Mouse (Mus musculus): ENCODE results near the gene Pigf.
"Not testable (repeated sequence)": the region's sequence is repeated elsewhere in the genome, so short reads cannot be mapped to it uniquely, and the experiment has no call there.

Pigf gene

DNA sequence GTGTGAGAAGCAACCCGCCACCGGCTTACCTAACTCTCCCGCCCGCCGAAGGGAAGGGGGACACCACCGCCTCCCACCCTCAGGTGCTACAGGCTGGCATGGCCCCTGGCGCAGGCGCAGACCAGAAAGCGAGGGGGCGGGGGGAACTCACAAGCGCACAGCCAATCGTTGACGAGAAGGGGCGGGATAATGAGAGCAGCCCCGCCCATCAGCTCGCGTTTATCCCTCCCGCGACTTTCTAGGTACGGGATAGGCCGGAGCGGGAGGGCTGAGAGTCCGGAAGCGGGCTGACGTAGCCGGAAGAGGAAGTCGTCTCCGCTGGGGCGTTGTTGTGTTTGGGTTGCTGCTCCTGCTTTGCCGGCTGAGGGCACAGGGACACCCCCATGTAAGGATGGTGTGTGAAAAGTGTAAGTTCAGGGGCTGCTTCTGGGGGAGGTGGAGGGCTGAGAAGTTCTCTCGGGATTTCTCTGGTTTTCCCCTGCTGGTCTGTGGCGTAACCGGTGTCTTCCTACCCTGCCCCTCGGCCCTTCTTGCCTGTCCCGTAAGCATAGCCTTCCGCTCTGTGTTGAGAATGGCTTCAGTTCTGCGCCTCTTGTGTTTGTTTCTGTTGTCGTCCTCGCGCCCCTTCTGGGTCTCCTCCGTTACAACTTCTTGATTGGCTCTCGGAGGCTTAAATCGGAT is at the start of gene Pigf, which contains the start of gene Cript:
TSS of gene Pigf (minus strand) at position 138 of the 681 bp plus-strand sequence.
TSS of gene Cript (plus strand) at position 282 of the 681 bp plus-strand sequence.
- peak; percentile 98 for DNase-seq

DNA sequence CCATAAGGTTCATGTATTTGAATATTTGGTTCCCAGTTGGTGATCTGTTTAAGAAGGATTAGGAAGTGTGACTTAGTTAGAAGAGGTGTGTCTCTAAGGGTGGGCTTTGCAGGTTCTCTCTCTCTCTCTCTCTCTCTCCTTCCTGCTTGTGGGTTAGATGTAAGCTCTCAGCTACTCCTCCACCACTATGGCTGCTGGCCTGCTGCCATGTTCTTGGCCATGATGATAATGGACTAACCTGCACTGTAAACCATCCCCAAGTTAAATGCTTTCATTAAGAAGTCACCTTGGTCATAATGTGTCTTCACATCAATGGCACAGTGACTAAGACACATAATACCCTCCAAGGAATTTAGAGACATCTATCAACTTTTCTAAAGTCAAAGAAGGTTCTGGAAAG is 48.3 kb upstream of the Pigf start:
- DNase-seq, result no peak

DNA sequence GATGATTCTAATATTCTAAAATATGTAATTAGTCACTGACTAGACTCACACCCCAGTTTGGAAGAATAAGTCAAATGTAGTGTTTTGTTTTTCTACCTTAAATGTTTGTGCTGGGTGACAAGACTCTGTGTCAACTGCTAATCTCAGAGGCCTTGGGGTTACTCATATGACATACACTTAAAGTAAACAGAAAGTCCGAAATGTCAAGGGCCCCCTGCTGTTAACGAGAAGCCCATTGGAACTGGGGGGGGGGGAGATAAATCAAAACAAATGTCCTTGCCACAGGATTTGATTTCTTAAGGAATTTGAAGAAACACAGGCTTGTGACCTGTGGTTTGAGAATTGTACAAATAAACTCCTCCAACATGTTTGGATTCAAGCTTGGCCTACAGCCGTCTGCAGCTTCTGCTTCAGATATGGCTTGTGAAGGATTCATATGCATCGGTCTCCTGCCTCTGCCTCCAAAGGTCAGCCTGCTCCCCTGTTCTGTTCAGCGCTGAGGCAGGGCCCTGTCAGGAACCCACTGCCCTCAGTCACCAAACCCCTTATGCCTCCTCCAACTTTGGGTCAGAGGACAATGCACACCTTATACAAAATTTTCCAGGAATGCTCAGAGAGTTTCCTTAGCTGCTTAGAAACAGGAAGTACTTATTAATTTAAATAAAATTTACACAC is 47.7 kb upstream of the Pigf start:
- DNase-seq, result no peak

DNA sequence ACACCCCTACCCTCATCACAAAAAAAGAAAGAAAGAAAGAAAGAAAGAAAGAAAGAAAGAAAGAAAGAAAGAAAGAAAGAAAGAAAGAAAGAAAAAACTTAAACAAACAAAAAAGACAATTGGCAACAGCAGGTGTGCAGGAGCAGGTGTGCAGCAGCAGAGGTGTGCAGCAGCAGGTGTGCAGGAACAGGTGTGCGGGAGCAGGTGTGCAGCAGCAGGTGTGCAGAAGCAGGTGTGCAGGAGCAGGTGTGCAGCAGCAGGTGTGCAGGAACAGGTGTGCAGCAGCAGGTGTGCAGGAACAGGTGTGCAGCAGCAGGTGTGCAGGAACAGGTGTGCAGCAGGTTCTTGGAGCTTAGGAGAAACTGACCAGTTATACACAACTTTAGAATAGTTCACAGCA is 47.0 kb upstream of the Pigf start:
- DNase-seq, result not testable (repeated sequence)

DNA sequence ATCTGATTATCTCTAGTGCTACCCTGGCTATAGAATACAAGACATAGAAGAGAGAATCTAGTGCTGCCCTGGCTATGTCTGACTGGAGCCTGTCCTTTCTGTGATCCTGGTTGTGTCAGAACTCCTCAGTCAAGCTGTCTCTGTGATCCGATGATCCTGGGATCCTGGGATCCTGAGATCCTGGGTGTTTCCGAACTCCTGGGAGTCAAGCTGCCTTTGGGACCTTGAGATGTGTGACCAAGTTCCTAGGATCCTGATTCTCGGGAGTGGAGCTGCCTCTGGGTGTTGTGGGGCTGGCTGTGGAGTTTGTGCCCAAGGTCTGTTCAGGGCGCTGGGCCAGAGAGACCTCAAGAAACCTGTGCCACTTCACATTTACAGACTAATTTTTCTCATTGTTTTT is 43.8 kb upstream of the Pigf start:
- DNase-seq, result no peak

DNA sequence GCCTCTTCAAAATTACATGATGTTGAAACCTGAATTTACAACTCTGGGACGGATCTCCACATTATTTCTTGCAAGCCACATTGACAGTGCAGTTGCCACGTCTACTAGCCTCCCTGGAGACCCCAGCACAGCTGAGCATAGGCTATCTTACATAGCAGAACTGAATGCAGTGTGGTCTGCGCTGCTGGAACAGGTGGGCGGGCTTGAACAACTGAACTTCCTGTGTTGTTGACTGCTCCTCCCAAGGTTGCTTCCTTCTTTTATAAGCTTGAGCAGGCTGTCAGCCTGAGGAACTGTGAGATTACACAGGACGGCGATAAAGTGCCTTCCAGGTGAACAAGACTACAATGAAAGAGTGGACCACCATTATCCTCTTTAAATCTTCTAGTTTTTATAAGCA is 38.8 kb upstream of the Pigf start:
- DNase-seq, result peak; percentile 18

DNA sequence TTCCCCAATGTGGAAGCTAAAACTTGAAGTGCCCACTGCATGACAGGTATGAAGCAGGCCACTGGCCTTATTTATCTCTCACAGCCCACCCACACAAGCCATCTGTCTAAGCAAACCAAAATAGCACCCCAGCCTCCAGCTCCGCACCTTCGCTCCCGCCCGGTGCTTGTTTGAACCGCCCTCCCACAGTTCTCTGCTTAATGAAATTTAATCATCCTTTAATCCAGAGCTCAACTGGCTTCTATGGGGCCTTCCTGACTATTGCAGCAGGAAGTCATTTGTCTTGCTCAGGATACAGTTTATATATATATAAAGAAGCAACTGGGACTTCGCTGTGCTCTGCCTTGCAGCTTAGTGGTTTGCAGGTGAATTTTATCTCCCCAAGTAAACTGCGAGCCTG is 38.3 kb upstream of the Pigf start:
- DNase-seq, result no peak

DNA sequence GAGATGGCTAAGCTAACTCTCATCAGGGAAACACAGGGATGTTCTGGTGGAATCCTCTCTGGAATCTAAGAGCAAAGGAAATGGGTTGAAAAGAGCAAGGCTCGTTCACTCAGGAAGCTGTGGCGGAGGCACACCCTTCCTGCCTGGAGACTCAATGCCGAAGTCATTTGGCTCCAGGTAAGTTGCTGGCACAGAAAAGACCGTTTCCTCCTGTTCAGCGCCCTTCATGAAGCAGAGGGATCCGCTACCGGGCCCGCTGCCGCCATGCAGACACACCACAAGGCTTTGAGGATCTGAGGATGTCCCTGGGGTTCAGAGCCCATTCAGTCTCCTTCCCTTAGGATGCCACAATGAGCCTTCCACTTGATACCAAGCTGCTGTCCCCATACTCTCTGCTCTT is 37.4 kb upstream of the Pigf start:
- no peak for DNase-seq

DNA sequence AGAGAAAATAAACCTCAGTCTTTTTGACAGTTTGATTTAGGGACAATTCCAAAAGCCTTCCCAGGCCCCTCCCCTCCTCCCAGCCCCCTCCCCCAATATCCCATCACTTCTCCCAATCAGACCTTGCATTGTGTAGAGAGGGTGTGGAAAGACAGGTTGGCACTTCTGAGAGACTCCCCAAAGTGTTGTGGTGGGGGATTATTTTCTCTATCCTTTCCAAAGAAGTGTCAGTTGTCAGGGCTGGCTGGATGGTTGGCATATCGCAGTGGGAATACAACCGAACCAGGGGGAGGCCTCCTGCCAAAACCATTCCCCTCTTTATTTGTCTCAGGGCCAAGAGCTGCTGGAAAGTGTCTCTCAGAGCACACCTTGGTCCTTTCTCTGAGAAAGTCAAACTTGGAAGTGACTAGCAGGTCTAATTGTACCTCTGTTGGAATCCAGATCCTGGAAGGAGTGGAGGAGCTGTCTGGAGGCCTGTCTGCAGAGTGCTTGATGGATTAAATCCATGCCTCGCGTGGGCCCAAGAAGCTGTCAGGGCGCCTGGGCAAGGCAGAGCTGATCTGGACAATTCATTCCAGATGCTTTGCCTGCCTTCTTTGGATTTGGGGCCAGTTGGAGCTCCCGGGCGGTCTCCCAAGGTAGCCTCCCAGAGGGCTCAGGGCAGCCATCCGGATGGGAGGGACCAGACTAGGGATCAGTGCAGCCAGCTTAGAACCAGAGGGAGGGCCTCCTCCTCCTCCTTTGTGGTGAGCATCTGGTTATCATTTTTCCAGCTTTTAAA is 32.5 kb upstream of the Pigf start:
- DNase-seq, result peak; percentile 34

DNA sequence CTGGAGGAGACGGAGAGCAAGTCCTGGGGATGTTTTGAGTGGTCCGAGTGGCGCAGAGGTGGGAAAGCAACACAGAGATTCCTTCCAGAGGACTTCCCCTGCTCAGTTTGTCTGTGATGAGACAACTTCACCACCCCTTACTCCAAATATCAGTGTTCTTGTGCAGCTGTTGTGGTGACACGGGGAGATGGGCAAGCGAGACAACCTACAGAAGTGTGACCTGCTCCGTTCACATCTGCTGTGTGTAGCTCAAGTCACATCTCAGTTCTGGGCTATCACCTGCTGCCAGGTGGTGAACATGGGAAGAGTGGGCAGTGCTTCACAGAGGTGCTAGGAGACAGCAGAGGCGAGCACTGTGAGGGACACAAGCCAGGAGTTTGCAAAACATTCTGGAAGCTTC is 31.6 kb upstream of the Pigf start:
- DNase-seq, result no peak

DNA sequence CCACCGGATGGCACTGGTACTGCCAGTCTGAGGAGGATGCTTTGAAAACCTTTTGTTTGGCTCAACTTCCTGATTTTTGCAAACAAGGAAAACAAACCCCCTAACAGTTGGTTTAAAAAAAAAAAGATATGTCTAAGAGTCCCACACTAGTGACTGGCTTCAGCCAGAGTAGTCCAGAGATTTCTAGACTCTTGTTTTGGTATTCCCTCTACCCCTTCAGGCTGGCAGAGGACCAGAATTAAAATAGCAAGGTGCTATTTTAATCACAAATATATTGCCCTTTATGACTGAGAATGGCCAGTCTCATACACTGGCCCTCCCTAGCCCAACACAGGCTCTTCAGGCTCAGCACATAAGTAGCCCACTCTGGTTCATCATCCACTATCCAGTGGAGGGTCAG is 30.5 kb upstream of the Pigf start:
- no peak for DNase-seq

DNA sequence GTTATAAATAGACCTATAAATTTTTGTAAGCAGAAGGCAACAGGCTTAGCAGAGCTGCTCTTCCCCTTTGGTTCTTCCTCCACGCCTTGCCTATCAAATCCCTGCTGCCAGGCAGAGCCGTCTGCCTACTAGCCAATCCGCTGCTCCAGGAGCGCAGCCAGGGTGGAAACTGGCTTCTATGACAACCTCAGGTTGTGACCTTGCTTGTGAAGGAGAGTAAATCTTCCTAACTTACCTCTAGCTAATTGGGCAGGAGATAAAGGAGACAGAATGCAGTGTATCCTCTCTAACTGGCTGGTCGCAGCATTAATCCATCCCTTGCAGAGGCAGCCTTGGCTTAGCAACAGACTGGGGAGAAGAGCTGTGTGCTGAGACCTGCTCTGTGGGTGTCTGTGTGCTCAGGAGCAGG is 29.8 kb upstream of the Pigf start:
- DNase-seq, result peak; percentile 22

DNA sequence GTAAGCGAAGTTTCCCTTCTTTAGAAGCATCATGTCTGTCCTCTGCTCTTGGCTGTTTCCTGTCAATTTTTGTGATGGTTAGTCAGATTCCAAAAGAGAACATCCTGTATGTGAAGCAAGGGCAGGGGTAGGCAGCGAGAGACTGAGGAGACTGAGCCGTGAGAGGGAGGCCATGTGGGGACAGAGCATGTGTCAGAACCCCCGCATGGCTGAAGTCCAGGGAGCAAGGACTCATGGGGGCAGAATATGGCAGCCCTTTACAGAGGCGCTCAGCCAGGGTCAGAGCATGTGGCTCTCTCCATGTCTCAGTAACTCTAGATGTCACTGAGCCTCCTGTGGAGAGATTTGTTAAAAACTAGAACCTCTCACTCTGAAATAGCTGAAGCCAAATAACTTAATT is 28.7 kb upstream of the Pigf start:
- DNase-seq, result no peak

DNA sequence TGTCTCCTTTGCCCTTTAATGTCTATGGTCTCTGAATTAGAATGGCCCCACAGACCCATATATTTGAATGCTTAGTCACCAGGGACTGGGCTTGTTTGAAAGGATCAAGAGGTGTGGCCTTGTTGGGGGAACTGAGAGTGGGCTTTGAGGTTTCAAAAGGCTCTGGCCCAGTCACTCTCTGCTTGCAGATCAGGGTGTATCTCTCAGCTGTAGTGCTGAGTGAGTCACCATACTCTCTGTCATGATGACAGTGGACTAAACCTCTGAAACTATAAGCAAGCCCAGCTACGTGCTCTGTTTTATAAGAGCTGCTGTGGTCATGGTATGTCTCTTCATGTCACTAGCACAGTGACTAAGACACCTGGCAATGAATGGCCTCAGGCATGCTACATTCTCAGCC is 27.2 kb upstream of the Pigf start:
- no peak for DNase-seq

DNA sequence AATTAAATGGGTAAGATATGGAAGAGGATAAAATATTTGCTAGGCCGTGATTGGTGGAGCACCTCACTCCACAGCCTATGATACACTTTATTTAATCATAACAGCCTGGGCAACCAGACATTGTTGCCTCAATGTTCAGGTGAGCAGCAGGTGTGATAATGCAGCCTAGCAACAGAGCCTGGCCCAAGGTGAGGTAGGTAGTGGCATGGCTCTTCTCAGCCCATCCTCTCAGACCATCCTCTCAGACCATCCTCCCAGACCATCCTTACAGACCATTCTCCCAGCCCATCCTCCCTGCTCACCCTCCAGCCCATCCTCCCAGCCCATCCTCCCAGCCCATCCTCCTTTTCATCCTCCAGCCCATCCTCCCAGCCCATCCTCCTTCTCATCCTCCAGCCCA is 26.4 kb upstream of the Pigf start:
- DNase-seq, result no peak

DNA sequence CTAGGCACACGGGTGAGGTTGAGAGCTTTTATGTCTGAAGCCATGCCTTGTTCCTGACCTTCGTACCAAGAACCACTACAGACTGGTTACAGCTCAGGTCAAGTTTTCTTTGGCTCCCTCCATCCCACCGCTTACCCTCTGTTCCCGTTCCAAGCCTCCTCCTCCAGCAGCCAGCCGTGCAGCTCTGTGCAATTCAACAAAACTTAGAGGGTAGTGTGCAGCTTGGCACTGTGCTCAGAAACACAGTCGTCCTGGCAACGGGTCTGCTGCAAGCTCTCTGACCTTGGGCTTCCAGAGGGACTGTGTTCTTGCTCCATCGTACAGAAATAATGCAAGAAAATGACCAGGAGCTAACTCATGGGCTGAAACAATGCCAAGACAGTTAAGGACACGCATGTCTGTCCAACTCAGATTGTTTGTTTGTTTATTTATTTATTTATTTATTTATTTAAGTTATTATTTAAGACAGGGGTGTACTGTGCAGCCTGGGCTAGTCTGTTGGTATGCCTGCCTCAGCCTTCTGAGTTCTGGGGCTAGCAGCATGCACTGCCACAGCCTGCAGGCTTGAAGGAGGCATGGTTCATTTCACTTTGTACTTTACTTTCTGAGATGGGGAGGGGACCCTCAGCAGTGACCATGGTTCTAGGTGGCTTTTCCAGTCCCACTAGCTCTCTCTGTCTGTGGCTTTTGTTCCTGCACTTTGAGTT is 25.4 kb upstream of the Pigf start:
- DNase-seq, result no peak

DNA sequence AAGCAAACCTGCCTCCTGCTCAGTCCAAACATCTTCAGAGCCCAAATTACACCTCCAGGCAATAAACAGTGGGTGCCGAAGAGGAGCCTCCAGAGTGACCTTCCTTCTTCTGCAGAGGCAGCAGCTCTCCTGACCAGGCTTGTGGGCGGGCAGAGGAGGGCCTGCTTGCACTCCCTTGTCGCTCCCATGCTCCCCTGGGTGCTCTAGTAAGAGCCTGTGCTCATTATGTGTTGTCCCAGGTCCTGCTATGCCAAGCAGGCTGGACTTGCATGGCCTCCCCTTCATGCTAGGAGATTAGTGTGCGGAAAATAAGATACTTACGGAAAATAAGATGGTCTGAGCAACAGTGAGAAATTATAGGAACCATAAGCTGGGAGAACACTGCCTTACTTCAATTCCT is 24.5 kb upstream of the Pigf start:
- no peak for DNase-seq

DNA sequence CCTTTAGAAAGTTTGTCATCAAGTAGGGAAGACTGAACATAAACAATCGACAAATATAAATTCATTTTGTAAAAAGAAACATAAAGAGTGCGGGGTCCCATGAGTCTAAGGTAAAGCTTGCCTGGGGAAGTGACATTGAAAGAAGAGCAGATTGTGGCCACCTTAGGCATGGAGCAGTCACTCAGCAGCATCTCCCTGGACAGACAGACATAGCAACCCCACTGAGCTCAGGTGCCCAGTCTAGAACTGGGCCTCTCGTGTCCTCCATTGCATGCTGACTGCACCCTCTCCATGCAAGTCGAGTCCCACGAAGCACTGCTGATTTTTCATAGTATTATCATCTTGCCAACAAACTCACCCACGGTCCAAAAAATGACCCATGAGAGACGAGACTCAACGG is 19.6 kb upstream of the Pigf start:
- DNase-seq, result no peak

DNA sequence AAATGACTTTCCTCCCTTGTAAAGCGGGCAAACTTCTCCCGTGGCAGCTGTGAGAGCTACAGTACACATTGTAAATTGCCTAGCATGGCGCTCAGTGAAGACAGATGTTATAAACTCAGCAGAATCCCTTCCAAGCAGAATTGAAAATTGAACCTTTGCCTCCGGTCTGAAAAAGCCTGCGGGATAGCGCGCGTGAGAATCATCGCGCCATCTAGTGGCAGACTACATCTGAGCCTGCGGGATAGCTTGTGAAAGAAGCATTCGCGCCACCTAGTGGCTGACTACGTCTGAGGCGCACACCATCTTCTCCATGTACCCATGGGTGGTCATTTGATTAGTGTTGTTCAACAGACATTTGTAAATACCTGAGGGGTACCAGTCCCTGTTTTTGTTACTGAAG is 19.2 kb upstream of the Pigf start:
- peak; percentile 90 for DNase-seq

DNA sequence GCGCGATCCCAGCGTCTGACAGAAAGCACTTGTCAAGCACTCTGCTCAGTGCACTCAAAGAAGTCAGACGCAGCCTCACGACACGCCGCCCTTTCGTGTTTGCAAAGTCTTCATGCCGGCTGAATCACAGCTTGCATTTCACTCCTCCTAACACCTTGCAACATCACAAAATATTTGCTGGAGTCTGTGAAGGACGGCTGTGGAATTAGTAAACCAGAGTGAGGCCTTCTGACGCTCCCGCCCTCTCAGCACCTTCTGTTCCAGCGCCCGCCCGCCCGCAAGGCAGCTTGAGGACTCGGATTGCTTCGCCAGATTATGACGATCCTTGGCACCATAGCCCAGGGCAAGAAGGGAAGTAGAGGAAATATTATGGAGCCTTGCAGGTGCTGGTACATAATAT is 16.5 kb upstream of the Pigf start:
- no peak for DNase-seq

DNA sequence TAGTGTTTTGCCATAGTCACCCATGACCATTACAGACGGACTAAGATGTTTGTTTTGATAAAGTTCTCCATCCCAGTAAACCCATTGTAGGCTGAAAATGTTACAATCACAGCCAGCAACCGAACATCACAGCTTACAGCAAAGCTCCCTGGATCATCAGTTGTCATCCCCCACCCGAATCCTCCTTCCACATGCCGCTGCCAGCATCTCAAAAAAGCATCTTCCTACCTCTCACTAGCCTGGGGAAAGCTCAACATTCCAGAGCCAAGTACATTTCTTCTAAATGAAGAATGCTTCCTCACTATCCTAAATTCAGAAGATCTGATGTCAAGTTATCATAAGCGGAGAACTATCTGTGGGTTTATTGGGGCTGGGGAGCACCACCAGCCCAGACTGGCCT is 13.3 kb upstream of the Pigf start:
- DNase-seq, result no peak

DNA sequence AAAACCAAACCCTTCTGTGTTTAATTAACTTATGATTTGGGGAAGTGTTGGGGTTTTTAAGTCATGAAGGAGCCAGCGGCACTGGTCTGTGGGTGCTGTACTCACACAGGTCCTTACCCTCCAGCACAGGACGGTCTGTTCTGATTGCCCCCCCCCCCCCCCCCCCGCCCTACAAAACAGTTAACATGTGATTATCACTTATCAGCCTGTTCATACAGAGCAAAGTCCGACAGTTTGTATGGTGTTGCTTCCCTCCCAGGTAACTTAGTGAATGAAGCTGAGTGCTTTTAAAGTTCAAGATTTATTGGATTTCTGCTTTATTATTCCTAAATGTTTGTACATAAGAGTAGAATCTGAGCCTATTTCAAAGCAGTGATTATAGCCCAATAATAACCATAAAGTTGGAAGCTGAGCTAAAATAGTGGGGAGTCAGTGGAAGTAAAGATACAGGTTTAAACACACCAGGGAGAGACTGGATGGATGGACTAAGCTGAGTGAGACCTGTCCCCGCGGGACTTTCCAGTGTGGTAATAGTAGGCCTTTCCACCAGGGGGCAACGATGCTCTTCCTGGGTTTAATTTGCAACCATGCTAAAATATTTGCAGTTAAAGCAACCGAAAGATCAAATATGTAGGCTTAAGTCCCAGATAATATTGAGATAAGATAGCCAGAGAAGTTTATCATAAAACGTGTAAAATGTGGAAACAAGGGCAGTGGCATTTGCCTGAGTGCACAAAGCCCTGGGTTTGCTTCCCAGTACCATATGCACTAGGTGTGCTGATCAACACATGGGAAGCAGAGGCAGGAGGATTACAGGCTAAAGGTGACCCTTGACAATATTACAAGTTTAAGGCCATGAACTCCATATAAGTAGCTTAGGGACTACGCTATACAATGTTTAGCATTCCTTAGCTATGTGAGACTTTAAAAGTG is 11.2 kb upstream of the Pigf start:
- peak; percentile 17 for DNase-seq
